Mouse (Mus musculus): ENCODE measurements at regions not wholly inside any gene's neighbourhood (a gene's known extent, or its start where the extent isn't known, plus 50 kb on each side); places are given as distances from the start of the nearest gene placed in this dataset.
A peak's percentile ranks its signal among the peaks of the same experiment; 100 is the strongest.
"Not testable (repeated sequence)": the region's sequence is repeated elsewhere in the genome, so short reads cannot be mapped to it uniquely, and the experiment has no call there.

DNA sequence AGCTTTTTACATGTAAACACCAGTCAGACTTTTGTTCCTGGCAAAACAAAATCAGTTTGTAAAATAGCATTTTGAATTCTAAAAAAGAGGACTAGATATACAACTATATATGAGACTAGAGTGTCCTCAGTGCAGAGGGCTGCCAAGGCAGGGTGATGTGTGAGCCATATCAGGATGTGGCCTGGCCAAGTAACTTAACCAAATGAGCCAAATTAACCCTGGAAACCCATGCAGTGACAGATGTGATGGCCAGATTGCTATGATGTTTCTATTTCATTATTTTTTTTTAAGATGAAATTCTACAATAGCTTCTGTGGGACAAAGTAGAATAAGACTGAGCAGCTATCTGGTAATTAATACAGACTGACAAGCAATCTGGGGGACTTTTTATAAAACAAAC, 181.8 kb downstream of the Nova1 start:
- DNase-seq: peak; percentile 4
- no peaks in the 10 kb centered on the region for H3K9me3 ChIP-seq (ENCODE audit: low read depth, low read length)
- no peak for ATAC-seq (ENCODE audit: insufficient read depth)
- H3K27ac ChIP-seq (ENCODE audit: low read depth): no peak overlapping the region
- H3K4me2 ChIP-seq: no peak overlapping the region
- TF ChIP-seq CTCF (IDR thresholded peaks at IDR 0.05; ENCODE audit: low read depth): no peak
- H3K36me3 ChIP-seq (ENCODE audit: insufficient read depth): no peaks in the 10 kb centered on the region
- no peaks in the 10 kb centered on the region for H3K27me3 ChIP-seq (ENCODE audit: insufficient read depth, low read length)
- H3K4me1 ChIP-seq (ENCODE audit: insufficient read depth): no peaks in the 10 kb centered on the region
- H3K4me3 ChIP-seq (ENCODE audit: low read depth, low read length): no peak overlapping the region
- no peak overlapping the region for H3K9ac ChIP-seq

DNA sequence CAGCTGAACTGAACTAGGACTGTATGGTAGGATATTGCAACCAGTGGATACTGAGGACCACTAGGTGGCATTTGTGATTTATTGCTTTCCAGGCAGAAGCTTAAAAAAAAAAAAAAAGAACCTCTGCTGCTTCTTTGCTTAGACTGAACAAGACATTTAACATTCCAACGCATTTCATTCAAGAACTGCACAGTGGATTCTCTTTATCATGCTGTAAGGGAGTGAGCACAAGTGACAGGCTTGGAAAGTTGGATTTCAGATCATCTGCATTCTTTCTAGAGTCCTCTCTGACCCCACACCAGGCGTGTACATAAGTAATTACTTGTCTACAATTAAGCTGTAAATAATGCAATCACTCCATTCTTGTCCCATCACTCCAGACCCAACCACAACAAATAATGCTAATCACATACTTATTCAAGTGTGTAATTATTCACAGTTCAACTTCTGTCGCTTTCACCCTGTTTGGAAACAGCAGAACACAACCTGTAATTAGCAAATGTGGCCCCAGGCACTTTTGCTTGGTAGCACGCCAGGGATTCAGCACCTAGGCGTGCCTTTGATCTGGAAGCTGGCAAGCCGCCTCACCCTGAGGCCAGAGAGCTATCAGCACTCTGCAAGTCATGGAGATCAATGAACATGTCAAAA, 183.5 kb downstream of the Nova1 start:
- TF ChIP-seq CTCF (IDR thresholded peaks at IDR 0.05; ENCODE audit: low read depth): peak; percentile 28; the same call in 1 of the 2 replicates
- H3K27me3 ChIP-seq (ENCODE audit: insufficient read depth, low read length): no peaks in the 10 kb centered on the region
- ATAC-seq (ENCODE audit: insufficient read depth) (no peak), DNase-seq (peak; percentile 43)
- no peaks in the 10 kb centered on the region for H3K9me3 ChIP-seq (ENCODE audit: low read depth, low read length)
- H3K36me3 ChIP-seq (ENCODE audit: insufficient read depth): no peaks in the 10 kb centered on the region
- no peak overlapping the region for H3K4me3 ChIP-seq (ENCODE audit: low read depth, low read length)
- H3K9ac ChIP-seq: no peak overlapping the region
- 19% methylated on average over 6 of the region's 6 CpGs for WGBS
- H3K27ac ChIP-seq (ENCODE audit: low read depth): no peak overlapping the region
- H3K4me2 ChIP-seq: no peak overlapping the region
- no peaks in the 10 kb centered on the region for H3K4me1 ChIP-seq (ENCODE audit: insufficient read depth)

DNA sequence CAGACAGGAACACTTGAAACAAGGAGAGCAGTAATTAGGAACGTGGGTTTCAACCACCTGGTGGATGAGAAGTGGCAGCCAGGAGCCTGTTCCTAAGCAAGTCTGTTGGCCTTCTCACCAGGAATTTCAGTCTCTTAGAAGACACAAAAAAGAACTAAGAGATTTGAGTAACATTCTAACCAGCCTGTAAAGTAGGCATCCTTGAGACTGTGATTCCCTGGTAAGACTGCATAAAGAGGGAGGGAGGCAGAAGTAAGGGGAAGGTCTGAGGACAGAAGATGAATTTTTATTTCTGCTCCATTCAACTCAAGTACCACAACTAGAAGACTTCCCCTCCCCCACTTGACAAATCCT, 184.0 kb downstream of the Nova1 start:
- DNase-seq (no peak), ATAC-seq (ENCODE audit: insufficient read depth) (no peak)
- Histone ChIP-seq H3K9ac (no peak overlapping the region), H3K4me2 (no peak overlapping the region), H3K27ac (ENCODE audit: low read depth) (no peak overlapping the region), H3K9me3 (ENCODE audit: low read depth, low read length) (no peaks in the 10 kb centered on the region), H3K36me3 (ENCODE audit: insufficient read depth) (no peaks in the 10 kb centered on the region), H3K4me3 (ENCODE audit: low read depth, low read length) (no peak overlapping the region), H3K4me1 (ENCODE audit: insufficient read depth) (no peaks in the 10 kb centered on the region), H3K27me3 (ENCODE audit: insufficient read depth, low read length) (no peaks in the 10 kb centered on the region)
- no peak for TF ChIP-seq CTCF (IDR thresholded peaks at IDR 0.05; ENCODE audit: low read depth)
- 32% methylated on average over 1 of the region's 1 CpGs for WGBS

DNA sequence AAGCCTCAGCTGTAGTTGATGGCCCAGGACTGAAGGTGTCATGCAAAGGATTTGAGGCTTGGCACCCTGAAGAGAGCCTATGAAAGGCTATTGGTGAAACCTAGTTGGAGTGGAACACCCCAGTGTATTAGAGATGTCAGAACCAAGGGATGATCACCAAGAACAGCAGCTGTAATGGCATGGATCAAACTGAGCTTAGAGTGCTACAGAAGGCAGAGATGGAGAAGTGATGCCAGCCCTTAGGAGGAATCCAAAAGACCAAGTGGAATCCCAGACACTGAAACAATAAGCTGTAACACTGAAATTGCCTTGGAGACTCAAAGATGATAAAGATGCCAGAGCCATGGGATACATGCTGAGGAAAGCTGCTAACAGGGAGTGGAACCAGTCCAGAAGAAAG, 186.3 kb downstream of the Nova1 start:
- not testable (repeated sequence) for ATAC-seq (ENCODE audit: insufficient read depth); H3K9me3 ChIP-seq (ENCODE audit: low read depth, low read length); H3K4me2 ChIP-seq; H3K27ac ChIP-seq (ENCODE audit: low read depth); H3K36me3 ChIP-seq (ENCODE audit: insufficient read depth); H3K27me3 ChIP-seq (ENCODE audit: insufficient read depth, low read length); H3K9ac ChIP-seq; DNase-seq; H3K4me3 ChIP-seq (ENCODE audit: low read depth, low read length); H3K4me1 ChIP-seq (ENCODE audit: insufficient read depth)

DNA sequence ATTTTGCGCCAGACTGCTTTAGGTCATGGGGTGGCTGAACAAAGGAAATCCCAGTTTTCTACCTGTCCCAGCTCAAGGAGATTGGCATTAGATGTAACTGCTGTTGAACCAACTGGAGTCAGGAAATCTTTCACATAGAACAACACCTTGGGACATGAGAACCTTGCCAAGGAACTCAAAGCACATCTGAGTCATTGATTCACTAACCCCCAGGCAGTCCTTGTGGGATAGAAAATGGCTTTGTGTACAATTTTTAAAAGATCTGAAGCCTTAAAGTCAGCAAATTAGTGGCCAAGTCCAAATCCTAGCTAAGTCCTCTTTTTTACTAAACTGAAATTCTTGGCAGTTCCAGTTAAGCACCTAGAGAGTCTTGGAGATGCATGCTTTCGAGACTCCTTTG, 191.4 kb downstream of the Nova1 start:
- 73% methylated on average over 2 of the region's 2 CpGs for WGBS
- no peak overlapping the region for H3K4me2 ChIP-seq
- no peaks in the 10 kb centered on the region for H3K36me3 ChIP-seq (ENCODE audit: insufficient read depth)
- no peaks in the 10 kb centered on the region for H3K27me3 ChIP-seq (ENCODE audit: insufficient read depth, low read length)
- DNase-seq (no peak), ATAC-seq (ENCODE audit: insufficient read depth) (no peak)
- no peak overlapping the region for H3K4me3 ChIP-seq (ENCODE audit: low read depth, low read length)
- H3K9ac ChIP-seq: no peak overlapping the region
- no peaks in the 10 kb centered on the region for H3K4me1 ChIP-seq (ENCODE audit: insufficient read depth)
- TF ChIP-seq CTCF (IDR thresholded peaks at IDR 0.05; ENCODE audit: low read depth): no peak
- no peaks in the 10 kb centered on the region for H3K9me3 ChIP-seq (ENCODE audit: low read depth, low read length)
- no peak overlapping the region for H3K27ac ChIP-seq (ENCODE audit: low read depth)

DNA sequence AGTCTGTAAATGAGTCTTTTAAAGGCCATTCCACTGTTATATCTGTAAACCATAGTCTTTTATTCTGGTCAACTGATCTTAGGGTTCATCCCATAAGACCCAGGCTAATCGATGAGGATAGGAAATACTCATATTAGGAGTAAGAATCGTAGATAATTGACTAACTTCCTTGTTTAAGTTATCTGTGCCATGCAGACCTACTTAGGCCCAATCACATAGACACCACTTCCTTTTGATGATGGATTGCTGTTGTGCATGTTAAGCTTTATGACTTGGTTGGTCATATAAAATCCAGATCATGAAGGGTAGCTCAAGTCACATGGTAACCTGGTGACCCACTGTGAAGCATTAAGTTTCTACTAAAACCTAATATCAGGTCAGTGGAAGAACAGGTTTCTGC, 207.3 kb downstream of the Nova1 start:
- Histone ChIP-seq H3K9me3 (ENCODE audit: low read depth, low read length) (no peaks in the 10 kb centered on the region), H3K36me3 (ENCODE audit: insufficient read depth) (no peaks in the 10 kb centered on the region), H3K4me3 (ENCODE audit: low read depth, low read length) (no peak overlapping the region), H3K9ac (no peak overlapping the region), H3K4me2 (no peak overlapping the region), H3K27me3 (ENCODE audit: insufficient read depth, low read length) (no peaks in the 10 kb centered on the region), H3K27ac (ENCODE audit: low read depth) (no peak overlapping the region), H3K4me1 (ENCODE audit: insufficient read depth) (no peaks in the 10 kb centered on the region)
- 78% methylated on average over 2 of the region's 2 CpGs for WGBS
- no peak for TF ChIP-seq CTCF (IDR thresholded peaks at IDR 0.05; ENCODE audit: low read depth)
- ATAC-seq (ENCODE audit: insufficient read depth) (no peak), DNase-seq (no peak)

DNA sequence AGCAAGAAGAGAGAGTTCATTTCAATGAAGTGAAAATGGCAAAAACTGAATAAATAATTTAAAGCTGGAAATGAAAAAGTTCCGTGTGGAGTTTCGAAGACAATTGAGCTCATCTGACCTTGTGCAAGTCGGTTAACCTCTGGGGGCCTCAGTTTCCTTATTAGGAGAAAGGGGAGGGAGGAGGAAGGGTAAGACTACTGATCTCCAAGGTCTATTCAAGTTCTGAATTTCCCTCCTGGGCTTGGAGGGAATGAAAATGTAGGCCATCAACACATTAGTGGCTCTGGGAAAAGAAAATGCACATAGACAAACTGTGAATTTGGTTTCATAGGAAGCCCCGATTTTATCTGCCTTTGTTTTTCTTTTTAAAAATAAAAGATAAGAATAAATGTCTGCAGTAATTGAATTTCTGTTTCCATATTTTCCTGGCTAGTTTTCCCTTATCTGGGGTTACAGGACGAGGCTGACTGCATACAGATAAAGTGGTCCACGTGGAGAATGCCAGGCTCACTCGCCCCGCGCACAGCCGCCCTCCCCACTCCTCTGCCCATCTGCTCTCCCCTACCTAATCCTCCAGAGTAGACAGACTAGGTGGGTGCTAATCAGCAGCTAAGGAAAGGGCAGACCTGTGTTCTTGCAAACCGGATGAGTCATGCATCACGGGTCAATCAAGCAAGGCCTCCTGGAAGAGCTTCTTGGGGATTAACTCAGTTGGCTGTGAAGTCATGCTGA, 209.0 kb downstream of the Nova1 start:
- ATAC-seq (ENCODE audit: insufficient read depth): no peak
- Histone ChIP-seq H3K27me3 (ENCODE audit: insufficient read depth, low read length) (no peaks in the 10 kb centered on the region), H3K4me3 (ENCODE audit: low read depth, low read length) (no peak overlapping the region), H3K36me3 (ENCODE audit: insufficient read depth) (no peaks in the 10 kb centered on the region), H3K4me1 (ENCODE audit: insufficient read depth) (no peaks in the 10 kb centered on the region), H3K4me2 (no peak overlapping the region), H3K9ac (no peak overlapping the region), H3K27ac (ENCODE audit: low read depth) (no peak overlapping the region), H3K9me3 (ENCODE audit: low read depth, low read length) (no peaks in the 10 kb centered on the region)
- no peak for DNase-seq
- WGBS: 39% methylated on average over 12 of the region's 12 CpGs
- TF ChIP-seq CTCF (IDR thresholded peaks at IDR 0.05; ENCODE audit: low read depth): no peak

Measured in lung, embryonic 14.5 days (tissue).